Mouse (Mus musculus) stomach, postnatal 0 days (tissue): ENCODE measurements at regions not wholly inside any gene's neighbourhood (a gene's known extent, or its start where the extent isn't known, plus 50 kb on each side); places are given as distances from the start of the nearest gene placed in this dataset.
"Not testable (repeated sequence)": the region's sequence is repeated elsewhere in the genome, so short reads cannot be mapped to it uniquely, and the experiment has no call there.

ENCODE experiments used
- ATAC-seq: fragments of 200-750 bp; cut with Nextera tagmentation; 2 replicates; pipeline ENCODE4 v1.8.0; 2017; ENCODE audit not compliant: low FRiP score, low TSS enrichment
- DNase-seq: peaks from one replicate; pipeline ENCODE4 v3.0.0-alpha.2; 2016; ENCODE audit warnings: low spot score
- H3K27ac ChIP-seq: fragments of 300-500 bp; sonication (generic); replicated peaks from 2 replicates; pipeline ENCODE4 v1.5.1; 2014; ENCODE audit warnings: mild to moderate bottlenecking, control low read depth
- H3K27me3 ChIP-seq: fragments of 300-500 bp; sonication (generic); 2 replicates; pipeline ENCODE4 v1.6.1; 2014; ENCODE audit warnings: low read length; ENCODE audit not compliant: control insufficient read depth, insufficient read depth
- H3K36me3 ChIP-seq: fragments of 300-500 bp; sonication (generic); 2 replicates; pipeline ENCODE4 v1.6.1; 2014; ENCODE audit warnings: low read length, mixed read lengths; ENCODE audit not compliant: control insufficient read depth, insufficient read depth
- H3K4me1 ChIP-seq: fragments of 300-500 bp; sonication (generic); replicated peaks from 2 replicates; pipeline ENCODE4 v1.6.1; 2014; ENCODE audit warnings: antibody characterized with exemption; ENCODE audit not compliant: control insufficient read depth, insufficient read depth
- H3K4me2 ChIP-seq: fragments of 300-500 bp; sonication (generic); replicated peaks from 2 replicates; pipeline ENCODE4 v1.6.1; 2014; ENCODE audit warnings: low read depth, mild to moderate bottlenecking, control low read depth, moderate library complexity
- H3K4me3 ChIP-seq: fragments of 300-500 bp; sonication (generic); 2 replicates; pipeline ENCODE4 v1.5.1; 2014; ENCODE audit warnings: low read depth, low read length, control low read depth
- H3K9ac ChIP-seq: fragments of 300-500 bp; sonication (generic); 2 replicates; pipeline ENCODE4 v1.6.1; 2014; ENCODE audit warnings: mild to moderate bottlenecking, low read length, control low read depth, mixed read lengths
- H3K9me3 ChIP-seq: fragments of 300-500 bp; sonication (generic); 2 replicates; pipeline ENCODE4 v1.6.1; 2016; ENCODE audit warnings: low read length; ENCODE audit not compliant: control insufficient read depth
- EP300 ChIP-seq: optimal IDR thresholded peaks from 2 replicates; pipeline ENCODE3; 2016; ENCODE audit warnings: antibody characterized with exemption
- WGBS: fragments of 180-500 bp; shearing (Covaris S2); extraction: QIAGEN DNeasy Blood & Tissue Kit; methylation state at CpG from one replicate; pipeline ENCODE4 v1.1.7; 2014; 5-methylcytosine and 5-hydroxymethylcytosine counted together

DNA sequence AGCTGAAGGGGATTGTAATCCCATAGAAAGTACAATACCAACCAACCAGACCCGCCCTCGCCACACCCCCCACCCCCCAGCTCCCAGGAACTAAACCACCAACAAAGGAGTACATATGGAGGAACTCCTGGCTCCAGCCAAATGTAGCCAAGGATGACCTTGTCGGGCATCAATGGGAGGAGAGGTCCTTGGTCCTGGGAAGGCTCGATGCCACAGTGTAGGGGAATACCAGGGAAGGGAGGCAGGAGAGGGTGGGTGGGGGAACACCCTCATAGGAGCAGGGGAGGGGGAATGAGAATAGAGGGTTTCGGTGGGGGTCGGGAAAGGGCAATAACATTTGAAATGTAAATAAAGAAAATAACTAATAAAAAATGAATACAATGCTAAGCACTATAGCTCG, 429.1 kb downstream of the Fign start:
- Histone ChIP-seq H3K36me3 (no peaks in the 10 kb centered on the region), H3K9ac (no peak overlapping the region), H3K4me1 (no peaks in the 10 kb centered on the region), H3K4me2 (no peak overlapping the region), H3K27ac (no peak overlapping the region), H3K4me3 (no peak overlapping the region), H3K27me3 (no peaks in the 10 kb centered on the region), H3K9me3 (no peaks in the 10 kb centered on the region)
- DNase-seq (no peak), ATAC-seq (no peak)
- no peak for TF ChIP-seq EP300
- 82% methylated on average over 7 of the region's 7 CpGs for WGBS

DNA sequence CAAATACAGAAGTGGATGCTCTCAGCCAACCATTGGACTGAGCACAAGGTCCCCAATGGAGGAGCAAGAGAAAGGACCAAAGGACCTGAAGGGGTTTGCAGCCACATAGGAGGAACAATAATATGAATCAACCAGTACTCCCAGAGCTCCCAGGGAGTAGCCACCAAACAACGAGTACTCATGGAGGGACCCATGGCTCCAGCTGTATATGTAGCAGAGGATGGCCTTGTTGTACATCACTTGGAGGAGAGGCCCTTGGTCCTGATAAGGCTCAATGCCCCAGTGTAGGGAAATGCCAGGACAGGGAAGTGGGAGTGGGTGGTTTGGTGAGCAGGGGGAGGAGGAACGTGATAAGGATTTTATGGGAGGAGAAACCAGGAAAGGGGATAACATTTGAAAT, 437.9 kb downstream of the Fign start:
- ATAC-seq, H3K27me3 ChIP-seq, H3K9ac ChIP-seq, H3K4me3 ChIP-seq, H3K27ac ChIP-seq, H3K36me3 ChIP-seq, H3K4me2 ChIP-seq, H3K4me1 ChIP-seq, H3K9me3 ChIP-seq, DNase-seq: not testable (repeated sequence)
- 76% methylated on average over 2 of the region's 2 CpGs for WGBS
